Mouse (Mus musculus): ENCODE data around the gene Tmigd1. TPM values are rescaled to one million over a fixed set of nuclear protein-coding genes. Genes with fewer than 3 reads are reported as not detected.
"Not testable (repeated sequence)": the region's sequence is repeated elsewhere in the genome, so short reads cannot be mapped to it uniquely, and the experiment has no call there.

Tmigd1 gene
- total RNA-seq, 2 experiments from 2014 or later = 0.26 TPM; not detected in 1

DNA sequence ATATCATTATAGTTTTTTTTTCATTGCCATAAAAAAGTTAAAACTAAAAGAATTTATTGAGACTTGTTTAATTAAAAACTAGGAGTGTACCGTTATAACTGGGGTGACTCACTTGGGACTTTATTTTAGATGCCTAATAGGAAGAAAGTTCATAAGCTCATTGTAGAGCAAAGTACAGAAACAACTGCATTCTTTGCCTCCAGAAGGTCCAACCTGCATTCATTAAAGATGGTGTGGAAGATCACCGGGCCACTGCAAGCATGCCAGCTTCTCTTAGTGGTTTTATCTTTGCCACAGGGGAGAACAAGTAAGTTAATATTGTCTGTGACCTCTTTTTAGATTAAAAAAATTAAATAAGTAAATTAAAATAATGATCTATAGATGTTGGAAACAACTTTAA lies 2.4 kb downstream of the Tmigd1 start:
- no peak overlapping the region for H3K4me3 ChIP-seq
- no peak for DNase-seq
- no peak overlapping the region for H3K27ac ChIP-seq
- intact Hi-C loops (cut with DNase I) = no loop called here
- TF ChIP-seq CTCF (IDR thresholded peaks at IDR 0.05) = no peak

DNA sequence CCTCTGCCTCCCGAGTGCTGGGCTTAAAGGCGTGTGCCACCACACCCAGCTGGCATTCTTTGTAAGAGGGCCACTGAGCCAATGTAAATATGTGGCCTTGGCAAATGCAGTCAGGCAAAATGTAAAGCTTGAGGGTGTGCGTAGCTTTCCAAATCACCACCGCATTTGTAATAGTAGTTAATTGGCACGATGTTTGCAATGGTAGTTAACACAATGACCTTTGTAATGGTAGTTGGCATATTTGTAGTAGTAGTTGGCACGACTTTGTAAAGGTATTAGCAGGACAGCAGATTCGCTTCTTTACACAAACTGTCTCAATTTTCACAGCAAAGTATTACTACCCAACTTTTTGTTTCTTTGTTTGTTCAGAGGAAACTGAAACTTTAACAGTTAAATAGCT lies 6.7 kb downstream of the Tmigd1 start:
- no peak for DNase-seq
- H3K4me3 ChIP-seq = no peak overlapping the region
- intact Hi-C loops (cut with DNase I) = no loop called here
- no peak overlapping the region for H3K27ac ChIP-seq
- TF ChIP-seq CTCF (IDR thresholded peaks at IDR 0.05) = no peak

DNA sequence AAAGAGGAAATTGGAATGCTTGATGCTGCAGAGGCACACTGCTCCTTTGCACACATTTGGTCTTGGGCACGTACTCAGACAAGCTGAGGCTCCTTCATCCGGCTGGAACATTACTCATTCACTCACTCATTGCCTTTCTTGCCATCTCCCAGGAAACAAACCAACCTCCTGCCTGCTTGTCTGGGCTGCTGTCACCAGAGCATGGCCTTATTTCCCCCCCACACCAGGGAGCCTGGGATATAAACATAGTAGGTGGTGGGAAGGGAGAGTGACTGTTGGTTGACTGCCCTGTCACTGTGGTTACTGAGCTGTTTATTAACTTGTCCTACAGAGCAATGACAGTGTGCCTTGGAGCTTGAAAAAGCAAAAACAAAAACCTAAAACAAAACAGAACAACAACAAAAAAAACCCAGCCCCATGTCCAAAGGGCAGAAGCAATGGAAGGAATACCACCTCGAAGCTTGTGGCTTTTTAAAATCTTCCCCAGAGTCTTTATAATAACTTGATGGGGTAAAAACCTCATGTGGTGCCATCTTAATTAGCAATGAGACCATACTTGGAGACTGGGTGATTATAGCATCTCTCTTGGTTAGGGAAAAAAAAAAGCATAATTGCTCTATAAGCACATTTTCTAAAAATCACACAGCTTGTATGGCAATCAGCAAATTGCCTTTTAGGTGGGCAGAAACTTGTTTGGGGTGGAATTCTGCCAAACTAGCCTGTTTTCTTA lies 9.5 kb downstream of the Tmigd1 start:
- H3K27ac ChIP-seq = no peak overlapping the region
- intact Hi-C loops (cut with DNase I) = no loop called here
- no peak for DNase-seq
- TF ChIP-seq CTCF (IDR thresholded peaks at IDR 0.05) = no peak
- H3K4me3 ChIP-seq = no peak overlapping the region

DNA sequence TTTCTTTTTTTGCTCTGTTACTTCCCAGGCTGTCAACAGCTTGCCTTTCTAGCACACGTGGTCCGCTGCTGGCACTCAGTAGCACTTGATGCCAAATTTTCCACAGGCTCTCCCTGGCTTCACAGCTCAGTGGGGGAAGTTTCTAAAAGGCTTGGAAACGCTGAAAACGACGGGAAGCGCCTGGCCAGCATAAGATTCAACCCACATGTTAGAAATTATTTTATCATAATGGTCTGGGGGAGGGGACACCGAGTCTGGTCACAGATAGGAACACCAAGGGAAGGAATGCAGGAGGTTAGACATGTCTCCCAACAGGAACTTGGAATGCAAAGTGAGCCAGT lies 10.1 kb downstream of the Tmigd1 start:
- H3K27ac ChIP-seq = no peak overlapping the region
- TF ChIP-seq CTCF (IDR thresholded peaks at IDR 0.05) = no peak
- intact Hi-C loops (cut with DNase I) = no loop called here
- H3K4me3 ChIP-seq = no peak overlapping the region
- peak; percentile 29 for DNase-seq

DNA sequence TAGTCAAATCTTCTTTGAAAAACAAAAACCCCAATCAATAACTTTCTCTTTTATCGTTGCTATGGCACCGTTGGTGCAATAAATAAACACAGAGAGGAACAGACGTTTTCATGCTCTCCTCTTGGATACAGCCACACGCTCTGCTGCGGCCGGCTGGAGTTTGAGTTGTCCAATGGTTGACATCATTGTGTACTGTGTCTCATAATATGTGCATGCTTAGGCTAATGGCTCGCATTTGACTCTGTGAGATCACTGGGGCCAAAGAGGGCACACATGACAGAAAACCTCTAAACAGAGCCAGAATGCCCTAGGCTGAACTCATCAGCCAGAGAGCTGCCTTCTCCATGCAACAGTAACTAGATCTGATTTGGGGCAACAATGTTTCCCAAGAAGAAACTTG lies 12.4 kb downstream of the Tmigd1 start:
- H3K27ac ChIP-seq = peak overlapping the region; percentile 24; the same call in 1 of the 2 replicates
- no peak overlapping the region for H3K4me3 ChIP-seq
- intact Hi-C loops (cut with DNase I) = no loop called here
- peak; percentile 22 for DNase-seq
- TF ChIP-seq CTCF (IDR thresholded peaks at IDR 0.05) = no peak

DNA sequence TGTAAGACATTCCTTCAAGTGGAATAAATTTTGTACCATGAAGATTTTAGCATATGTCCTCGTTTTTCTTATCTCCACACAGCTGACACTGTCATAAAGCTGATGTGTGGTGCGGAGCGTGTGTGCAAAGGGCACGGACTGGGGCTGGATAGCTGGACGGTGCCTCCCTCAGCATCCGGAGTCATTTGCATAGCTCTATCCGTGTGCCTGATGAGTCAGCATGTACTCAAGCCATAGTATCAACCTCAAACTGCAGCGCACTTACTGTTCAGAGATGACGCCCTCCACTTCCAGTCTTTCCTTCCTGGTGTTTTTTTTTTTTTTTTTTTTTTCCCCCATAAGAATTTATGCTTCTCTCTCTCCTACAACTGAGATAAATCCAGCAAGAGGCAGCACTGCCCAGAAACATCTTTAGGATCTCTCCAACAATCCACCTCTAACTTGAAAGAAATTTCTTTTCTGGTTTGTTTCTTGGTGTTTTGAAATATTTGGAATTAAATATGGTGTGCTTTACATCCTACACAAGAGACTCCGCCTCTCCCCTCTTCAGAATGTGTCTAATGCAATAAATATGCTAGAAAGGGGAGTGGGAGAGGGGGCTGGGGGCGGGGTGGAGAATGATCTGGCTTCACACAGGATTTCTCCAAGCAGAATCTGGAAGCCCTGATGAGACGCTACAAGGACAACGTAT lies 14.7 kb downstream of the Tmigd1 start:
- DNase-seq = no peak
- TF ChIP-seq CTCF (IDR thresholded peaks at IDR 0.05) = no peak
- intact Hi-C loops (cut with DNase I) = no loop called here
- no peak overlapping the region for H3K4me3 ChIP-seq
- H3K27ac ChIP-seq = no peak overlapping the region

DNA sequence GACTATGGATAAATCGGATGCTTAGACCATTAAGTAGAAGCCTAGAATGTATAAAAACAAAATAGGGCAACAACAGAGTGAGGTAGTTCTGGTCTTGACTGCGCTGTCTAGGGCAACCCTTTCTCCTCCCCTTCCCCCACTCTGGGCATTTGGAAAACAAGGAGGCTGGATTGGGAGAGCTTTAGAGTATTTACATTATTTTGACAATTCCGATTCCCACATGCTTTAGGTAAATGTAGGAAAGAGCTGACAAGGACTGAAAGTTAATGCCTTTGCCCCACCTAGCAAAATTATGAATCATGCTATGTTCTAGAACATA lies 15.2 kb downstream of the Tmigd1 start:
- TF ChIP-seq CTCF (IDR thresholded peaks at IDR 0.05) = no peak
- DNase-seq = no peak

DNA sequence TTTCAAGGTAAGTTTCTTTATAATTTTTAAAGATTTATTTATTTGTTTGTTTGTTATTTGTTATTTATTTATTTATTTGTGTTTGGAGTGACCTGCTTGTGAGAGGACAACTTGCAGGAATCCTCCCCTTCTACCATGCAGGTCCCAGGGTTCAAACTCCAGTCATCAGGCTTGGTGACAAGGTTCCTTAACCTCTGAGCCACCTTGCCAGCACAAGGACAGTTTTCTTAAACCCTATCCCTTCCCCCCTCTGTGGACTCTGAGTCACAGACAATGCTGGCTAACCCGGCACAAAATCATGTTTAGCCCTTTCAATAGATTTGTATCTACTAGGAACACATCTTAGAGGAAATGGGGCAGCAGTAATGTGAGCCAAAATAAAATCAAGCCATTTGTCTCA lies 18.6 kb downstream of the Tmigd1 start:
- intact Hi-C loops (cut with DNase I) = no loop called here
- no peak overlapping the region for H3K4me3 ChIP-seq
- no peak for DNase-seq
- H3K27ac ChIP-seq = no peak overlapping the region
- no peak for TF ChIP-seq CTCF (IDR thresholded peaks at IDR 0.05)

More for the DNA sequence above, 15.2 kb downstream of the Tmigd1 start:
- no peak overlapping the region for H3K4me3 ChIP-seq
- intact Hi-C loops (cut with DNase I) = no loop called here
- no peak overlapping the region for H3K27ac ChIP-seq

DNA sequence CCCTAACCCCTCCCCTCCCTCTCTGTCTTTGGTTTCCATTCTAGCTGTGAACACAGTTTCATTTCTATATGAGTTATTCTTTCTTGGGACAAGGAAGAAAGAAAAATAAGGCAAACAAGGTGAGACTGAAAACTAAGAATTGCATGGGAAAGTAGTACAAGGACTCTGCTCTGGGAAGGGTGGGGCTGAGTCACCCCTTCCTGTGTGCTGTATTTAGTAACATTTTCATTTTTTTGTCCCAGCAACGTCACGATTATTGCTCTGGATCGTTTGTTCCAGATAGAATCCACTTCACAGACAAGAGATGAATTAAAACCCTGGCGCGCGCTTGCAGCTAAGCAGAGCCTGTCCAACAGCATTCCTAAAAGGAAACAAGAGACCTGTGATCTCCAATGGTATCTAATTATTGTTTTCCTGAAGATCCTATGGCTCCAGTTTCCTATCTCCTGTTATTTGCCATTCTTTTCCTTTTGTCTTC lies 22.8 kb downstream of the Tmigd1 start, which contains the start of gene Blmh:
Gene Blmh (plus strand): TSS at position 51 of the 478 bp plus-strand sequence.
- DNase-seq = no peak
- TF ChIP-seq CTCF (IDR thresholded peaks at IDR 0.05) = no peak
- intact Hi-C loops (cut with DNase I) = no loop called here
- peak within 1 kb of the TSS; percentile 68 for H3K27ac ChIP-seq
- peak within 1 kb of the TSS; percentile 33 for H3K4me3 ChIP-seq

DNA sequence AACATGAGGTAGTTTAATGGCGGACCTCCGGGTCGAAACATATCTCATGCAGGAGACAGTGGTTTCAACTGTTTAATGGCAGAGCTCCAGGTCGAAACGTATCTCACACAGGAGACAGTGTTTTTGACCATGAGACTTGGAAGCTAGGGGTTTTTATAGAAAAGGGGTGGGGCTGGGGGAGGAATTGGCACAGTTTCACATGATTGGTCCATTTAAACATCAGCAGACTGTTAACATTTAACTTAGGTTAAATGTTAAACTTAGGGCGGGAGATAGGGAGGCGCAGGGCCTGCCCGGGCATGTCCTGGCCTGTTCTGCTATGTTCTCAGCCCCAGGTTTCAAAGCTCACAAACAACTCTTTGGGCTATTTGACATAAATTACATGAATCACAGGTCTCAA lies 26.6 kb downstream of the Tmigd1 start:
- H3K27ac ChIP-seq; DNase-seq; intact Hi-C loops (cut with DNase I); H3K4me3 ChIP-seq: not testable (repeated sequence)

DNA sequence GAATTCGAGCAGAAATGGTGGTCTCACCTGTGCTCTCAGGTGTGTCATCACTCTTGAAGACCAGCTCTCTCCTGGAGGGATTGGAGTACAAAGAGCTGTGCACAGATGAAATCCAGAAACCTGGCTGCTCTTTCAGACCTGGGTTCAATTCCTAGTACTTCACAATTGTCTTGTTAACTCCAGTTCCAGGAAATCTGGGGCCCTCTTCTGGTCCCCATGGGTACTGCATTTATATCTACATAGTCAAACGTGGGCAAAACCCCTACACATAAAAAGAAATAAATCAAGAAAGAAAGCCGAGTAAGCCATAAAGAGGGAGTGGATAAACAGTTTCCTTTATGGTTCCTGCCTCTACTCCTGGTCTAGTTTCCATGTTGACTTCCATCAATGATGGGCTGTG lies 31.2 kb downstream of the Tmigd1 start:
- TF ChIP-seq CTCF (IDR thresholded peaks at IDR 0.05) = peak; percentile 18; the same call in 1 of the 2 replicates
- intact Hi-C loops (cut with DNase I) = no loop called here
- DNase-seq = no peak
- H3K27ac ChIP-seq = no peak overlapping the region
- H3K4me3 ChIP-seq = no peak overlapping the region

DNA sequence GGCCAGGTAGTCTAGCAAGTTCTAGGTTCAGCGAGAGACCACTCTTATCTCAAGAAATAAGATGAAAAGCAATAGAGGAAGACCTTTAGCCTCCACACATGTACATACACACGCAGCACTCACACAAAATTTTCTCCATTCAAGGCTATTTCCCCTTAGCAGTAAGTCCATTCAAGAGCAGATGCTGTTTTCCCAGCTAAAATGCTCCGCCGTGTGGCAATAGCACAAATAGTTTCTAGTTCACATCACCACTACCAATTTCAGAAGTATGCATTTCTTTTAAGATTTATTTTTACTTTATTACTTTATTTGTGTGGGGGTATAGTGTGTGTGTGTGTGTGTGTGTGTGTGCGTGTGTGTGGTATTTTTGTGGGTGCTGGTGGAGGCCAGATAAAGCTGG lies 34.6 kb downstream of the Tmigd1 start:
- intact Hi-C loops (cut with DNase I) = no loop called here
- no peak for TF ChIP-seq CTCF (IDR thresholded peaks at IDR 0.05)
- Histone ChIP-seq H3K4me3 (no peak overlapping the region), H3K27ac (no peak overlapping the region)
- no peak for DNase-seq

DNA sequence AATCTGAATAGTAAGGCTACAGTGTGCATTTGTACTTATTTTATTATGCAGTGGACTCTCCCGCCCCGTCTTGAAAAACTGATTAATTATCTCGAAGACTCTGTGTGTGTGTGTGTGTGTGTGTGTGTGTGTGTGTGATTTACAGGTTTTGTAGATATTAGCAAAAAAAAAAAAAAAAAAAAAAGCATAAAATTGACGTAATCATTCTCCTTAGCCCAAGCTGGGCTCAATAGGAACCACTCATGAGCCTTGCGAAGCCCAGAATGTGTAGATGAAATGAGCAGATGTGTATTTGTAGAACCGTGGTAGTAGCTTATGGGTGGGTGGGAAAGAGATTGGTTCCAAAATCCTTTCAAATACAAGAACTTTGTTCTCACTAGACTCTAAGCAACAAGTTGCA lies 42.9 kb downstream of the Tmigd1 start:
- intact Hi-C loops (cut with DNase I) = no loop called here
- DNase-seq = no peak
- Histone ChIP-seq H3K27ac (peak overlapping the region; percentile 92), H3K4me3 (peak overlapping the region; percentile 90)
- no peak for TF ChIP-seq CTCF (IDR thresholded peaks at IDR 0.05)

Measured in gastrocnemius, adult 2 months (tissue).